Mouse (Mus musculus) urinary bladder, postnatal 0 days (tissue): Measurements from ENCODE around the gene Fbxl12. TPM values are rescaled to one million over a fixed set of nuclear protein-coding genes. Genes with fewer than 3 reads are reported as not detected.

Experiments used
- polyA plus RNA-seq: library from polyadenylated mRNA; unstranded; fragments of >200 nt; fragmentation: Nextera tagmentation; extraction: Ambion mirVana; gene quantifications from 2 replicates; pipeline ENCODE4 v1.2.1, GENCODE M21; 2015

Gene Fbxl12
- 9.2 and 10.4 TPM in 2 replicates for polyA plus RNA-seq

DNA sequence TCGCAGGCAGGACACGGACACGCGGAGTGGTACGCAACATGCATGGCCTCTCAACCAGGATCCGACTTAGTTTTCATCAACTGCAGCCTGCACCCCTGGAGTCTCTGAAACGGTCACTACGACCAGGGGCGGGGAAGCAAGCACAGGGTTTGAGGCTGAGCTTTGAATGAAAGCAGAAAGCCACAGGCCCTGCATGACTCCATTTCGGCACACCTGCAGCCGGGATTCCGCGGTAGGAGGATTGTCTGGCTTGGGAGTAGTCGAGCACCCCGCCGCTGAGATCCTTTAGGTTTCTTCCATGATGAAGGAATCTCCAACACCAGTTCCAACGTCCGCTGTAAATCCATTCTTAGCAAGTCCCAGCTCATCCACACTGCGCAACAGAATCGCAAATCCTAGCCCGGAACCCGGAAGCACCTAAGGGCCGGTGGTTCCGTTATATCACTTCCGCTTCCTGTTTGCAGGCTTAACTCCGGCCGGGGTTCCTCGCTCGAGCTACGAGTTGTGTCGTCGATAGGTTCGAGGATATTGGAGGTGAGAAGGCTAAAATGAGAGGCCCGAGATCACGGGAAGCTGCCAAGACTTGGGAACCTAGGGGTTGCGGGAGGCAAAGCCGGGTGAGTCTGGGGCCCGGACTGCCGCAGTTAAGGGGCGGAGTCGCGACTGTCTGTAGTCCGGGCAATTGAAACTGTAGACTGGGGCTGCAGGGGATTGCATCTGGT lies at the start of gene Fbxl12:
Fbxl12 (minus strand) TSS at position 408 of the 722 bp plus-strand sequence.

GRCm38 (mm10) chr9:20651602-20652259 lies 7.2 kb upstream of the Fbxl12 start, which contains the start of gene Pin1:
Gene Pin1, plus strand, starts transcription at chr9:20652095.

DNA sequence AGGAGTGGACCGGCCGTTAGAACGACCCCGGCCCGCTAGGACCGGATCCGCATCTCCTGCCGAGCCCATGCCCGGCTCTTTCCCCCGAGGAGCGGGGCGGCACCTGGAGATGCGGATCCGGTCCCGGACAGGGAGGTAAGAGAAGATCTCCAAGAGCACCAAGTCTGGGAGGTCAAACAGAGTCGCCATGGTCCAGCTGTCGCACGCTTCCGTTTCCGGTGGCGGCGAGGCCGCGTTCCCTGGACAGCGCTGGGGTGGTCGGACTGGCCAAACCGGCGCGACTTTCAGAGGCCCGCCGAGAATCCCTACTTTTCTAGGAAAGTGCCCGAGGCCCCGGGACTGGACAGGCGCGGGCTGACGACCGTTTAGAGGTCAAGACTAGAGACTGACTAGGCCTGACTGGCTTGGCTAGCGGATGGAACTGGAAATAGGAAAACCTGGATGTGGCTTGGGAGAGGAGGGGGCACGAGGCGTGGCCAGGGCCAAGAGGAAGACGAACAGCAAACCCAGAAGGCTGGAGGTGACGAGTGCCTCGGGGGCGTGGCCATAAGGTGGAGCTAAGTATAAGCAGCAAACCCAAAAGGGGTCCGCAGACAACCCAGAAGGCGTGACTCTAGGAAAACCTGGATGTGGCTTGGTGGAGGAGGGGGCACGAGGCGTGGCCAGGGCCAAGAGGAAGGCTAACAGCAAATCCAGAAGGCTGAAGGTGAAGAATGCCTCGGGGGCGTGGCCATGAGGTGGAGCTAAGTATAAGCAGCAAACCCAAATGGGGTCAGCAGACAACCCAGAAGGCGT lies 2.3 kb downstream of the Fbxl12 start, which contains the start of gene Ubl5:
Ubl5 (plus strand) TSS at position 778 of the 795 bp plus-strand sequence.

GRCm38 (mm10) chr9:20581175-20581634 lies 63.4 kb downstream of the Fbxl12 start, which contains the start of gene Zfp846:
Gene Zfp846, plus strand, starts transcription at chr9:20581291.

Other genes starting within 250 kb of the Fbxl12 start
- gene Zfp26, start 184.6 kb downstream of the Fbxl12 start, polyA plus RNA-seq: 6.2 and 11.1 TPM in 2 replicates
- 9.6 and 11.3 TPM in 2 replicates for gene Zfp426, start 152.0 kb downstream of the Fbxl12 start, polyA plus RNA-seq
- gene Zfp266, start 123.3 kb downstream of the Fbxl12 start, polyA plus RNA-seq: 37.6 and 45.4 TPM in 2 replicates
- 6.2 and 6.6 TPM in 2 replicates for gene Zfp846, start 63.5 kb downstream of the Fbxl12 start, polyA plus RNA-seq
- 287 and 316 TPM in 2 replicates for gene Ubl5, start 1.9 kb downstream of the Fbxl12 start, polyA plus RNA-seq
- 36.1 and 37.6 TPM in 2 replicates for gene Pin1, start 7.3 kb upstream of the Fbxl12 start, polyA plus RNA-seq
- gene Olfm2, start 101.6 kb upstream of the Fbxl12 start, polyA plus RNA-seq: 5.4 and 6.0 TPM in 2 replicates
- gene Col5a3, start 170.3 kb upstream of the Fbxl12 start, polyA plus RNA-seq: 8.1 and 11.4 TPM in 2 replicates
- not detected in 2 replicates for gene Rdh8, start 173.7 kb upstream of the Fbxl12 start, polyA plus RNA-seq
- gene A230050P20Rik, start 223.9 kb upstream of the Fbxl12 start, polyA plus RNA-seq: 11.9 and 16.2 TPM in 2 replicates
- gene Angptl6, start 235.0 kb upstream of the Fbxl12 start, polyA plus RNA-seq: 9.4 and 11.5 TPM in 2 replicates
- gene Ppan, start 243.4 kb upstream of the Fbxl12 start, polyA plus RNA-seq: 36.3 and 39.8 TPM in 2 replicates